Mouse (Mus musculus): ENCODE data around the gene Crim1.

Gene Crim1

DNA sequence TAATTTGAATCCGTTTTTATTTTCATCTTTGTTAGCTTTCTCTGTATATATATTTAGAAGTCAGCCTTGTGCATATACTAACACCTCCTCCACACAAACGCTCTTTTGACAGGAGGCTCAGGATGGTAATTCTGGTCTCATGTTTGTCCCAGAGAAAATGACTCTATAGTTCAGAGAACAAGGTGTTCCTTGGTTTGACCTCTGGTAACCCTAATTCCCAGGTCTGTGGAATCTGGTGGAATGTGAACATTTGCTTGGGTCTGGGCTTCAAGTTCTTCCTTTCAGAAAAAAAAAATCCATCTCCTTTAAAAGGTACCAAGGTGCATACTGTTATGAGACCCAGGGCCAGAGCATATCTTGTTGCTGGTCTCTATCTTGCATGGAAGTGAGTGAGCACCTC lies 9.6 kb downstream of the Crim1 start:
- in situ Hi-C loops (cut with MboI, MseI): no loop called here

DNA sequence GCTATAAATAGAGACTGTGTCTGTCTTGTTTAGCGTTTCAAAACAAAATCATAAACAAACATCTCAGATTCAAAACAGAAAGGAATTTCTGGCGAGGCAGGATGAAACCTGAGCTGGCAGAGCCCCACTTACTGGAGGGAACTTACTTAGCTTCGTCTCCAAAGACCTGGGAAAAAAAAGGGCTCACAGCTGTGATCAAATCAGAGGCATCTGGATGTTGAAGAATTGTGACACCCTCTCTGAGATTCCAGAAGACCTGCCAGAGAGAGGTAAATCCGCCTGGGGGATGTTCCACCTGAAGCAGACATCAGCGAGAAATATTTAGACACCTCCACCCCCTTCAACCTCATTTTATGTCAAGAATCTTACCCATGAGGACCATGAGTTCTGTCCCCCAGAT lies 11.8 kb downstream of the Crim1 start:
- in situ Hi-C loops (cut with MboI, MseI): no loop called here

DNA sequence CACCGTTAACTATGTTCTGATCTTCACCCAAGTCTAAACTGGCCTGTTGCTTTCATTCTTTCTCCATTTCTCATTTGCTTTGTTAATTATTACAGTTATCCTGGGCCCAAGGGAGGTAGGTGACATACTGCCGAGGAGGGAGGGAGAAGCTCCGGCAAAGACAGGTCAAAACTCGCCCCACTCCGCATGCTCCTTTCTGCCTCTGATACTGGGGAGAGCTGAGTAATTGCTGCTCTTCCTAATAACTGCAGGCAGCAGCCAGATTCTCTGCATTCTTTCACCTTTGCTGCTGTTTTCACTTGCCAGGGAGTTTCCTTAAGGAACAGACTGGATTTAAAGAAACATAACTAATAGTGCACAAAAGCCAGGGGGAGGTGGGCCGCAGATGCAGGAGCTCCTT lies 13.1 kb downstream of the Crim1 start:
- in situ Hi-C loops (cut with MboI, MseI): no loop called here

DNA sequence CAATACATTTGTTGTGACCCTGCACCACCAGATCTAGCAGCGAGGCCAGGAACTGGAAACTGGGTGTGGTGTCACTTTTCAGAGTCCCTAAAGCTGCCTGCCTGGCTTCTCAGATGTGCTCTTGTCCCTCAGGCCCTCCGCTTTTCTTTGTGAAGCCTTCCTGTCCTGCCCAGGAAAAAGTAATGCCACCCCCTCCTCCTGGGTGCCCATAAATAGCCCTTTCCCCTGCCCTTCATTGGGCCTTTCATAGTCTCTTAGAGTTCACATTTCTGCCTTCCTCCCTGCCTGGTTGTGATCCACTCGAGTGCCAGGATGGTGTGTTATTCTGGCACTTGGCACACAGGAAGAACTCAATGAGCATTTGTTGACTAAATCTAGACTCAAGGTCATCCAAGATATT lies 16.5 kb downstream of the Crim1 start:
- in situ Hi-C loops (cut with MboI, MseI): no loop called here

DNA sequence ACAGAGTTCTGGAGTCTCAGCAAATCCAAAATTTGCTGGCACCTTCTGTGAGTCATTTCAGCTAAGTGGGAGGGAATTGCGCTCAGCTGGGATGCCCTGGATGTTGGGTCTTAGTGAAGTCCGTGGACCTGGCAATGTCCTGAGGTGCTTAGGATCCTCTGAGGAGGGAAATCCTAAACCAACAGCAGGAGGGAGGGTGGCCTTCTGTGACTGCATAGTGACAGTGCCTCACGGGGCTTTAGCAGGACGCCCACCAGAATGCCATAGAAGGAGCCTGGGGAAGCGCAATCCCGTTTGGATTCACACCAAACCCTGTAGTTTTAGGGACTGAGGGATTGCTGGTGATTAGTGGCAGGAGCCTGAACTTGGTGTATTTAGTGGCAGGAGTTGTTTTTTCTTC lies 17.4 kb downstream of the Crim1 start:
- in situ Hi-C loops (cut with MboI, MseI): no loop called here

DNA sequence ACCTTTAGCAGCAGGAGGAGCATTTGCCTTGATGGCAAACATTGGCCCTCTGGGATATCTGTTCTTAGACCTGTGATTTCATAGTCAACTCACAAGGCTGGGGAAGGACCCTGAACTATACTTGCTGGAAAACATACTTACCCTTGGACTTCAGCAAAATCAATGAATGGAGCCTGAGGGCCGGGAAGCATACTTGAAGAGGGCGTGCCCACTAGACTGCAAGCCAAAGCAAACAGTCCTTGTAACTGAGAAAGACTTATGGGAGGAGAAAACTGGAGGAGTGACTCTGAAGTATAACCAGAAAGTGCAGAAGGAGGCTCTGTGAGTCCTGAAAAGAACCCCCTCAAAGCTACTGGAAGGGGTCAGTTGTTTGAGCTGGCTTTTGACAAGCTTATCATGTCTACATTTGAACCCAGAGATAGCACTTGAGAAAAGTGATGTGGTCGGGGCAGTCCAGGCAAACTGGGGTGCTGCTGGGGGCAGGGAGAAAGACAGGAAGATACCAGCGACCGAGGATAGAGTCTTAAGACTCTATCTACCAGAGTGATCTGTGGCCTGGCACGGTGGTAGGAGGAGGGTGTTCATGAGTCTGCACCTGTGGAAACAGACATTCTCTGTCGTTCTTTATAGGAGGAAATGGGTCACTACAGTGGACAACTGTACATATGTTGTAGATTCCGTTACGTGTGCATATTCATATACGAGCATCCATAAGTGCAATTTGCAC lies 18.6 kb downstream of the Crim1 start:
- in situ Hi-C loops (cut with MboI, MseI): no loop called here

DNA sequence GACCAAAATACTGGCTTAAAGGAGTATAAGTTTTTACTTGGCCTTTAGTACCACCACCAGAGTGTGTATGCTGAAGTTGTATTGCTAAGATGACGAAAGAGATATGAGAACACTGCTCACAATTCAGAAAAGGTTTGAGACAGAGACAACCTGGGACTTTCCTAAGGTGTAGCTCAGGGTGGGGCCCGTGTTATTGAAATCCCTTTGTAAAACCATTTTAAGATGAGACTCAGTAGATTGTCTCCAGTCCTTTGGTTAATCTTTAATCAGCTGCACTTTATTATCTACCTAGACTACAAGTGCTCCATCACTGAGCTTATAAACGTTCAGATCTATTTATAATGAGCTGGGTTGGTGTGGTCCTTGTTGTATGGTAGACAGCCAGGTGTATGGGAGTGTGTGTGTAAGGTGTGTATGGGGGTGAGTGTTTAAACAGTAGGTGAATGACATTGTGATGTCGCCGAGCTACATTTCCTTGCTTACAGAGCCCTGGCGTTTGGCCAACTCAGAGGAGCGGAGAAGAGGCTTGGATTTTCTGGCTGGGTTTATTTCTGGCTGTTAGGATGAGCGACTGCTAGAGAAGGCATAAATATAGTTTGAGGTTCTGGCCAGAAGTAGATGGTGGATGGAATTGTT lies 21.1 kb downstream of the Crim1 start:
- in situ Hi-C loops (cut with MboI, MseI): no loop called here

DNA sequence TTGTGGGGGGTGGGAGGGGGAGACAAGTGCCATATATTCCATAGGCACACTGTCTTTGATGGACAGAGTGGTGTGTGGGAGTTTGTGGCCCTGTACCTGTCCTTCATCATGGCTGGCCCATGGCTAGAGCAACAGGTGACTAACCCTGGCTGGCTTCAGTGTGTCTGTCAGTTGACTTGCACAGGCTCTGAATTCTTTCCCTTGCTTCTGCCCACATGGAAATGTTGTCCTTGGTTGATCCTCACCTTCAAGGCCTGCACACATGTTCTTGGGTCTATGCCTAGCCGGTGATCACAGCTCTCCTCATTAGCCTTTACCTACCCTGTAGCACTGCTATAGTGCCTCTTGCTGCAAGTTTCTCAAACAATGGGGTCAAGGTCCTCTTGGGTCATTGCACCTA lies 21.8 kb downstream of the Crim1 start:
- in situ Hi-C loops (cut with MboI, MseI): no loop called here

DNA sequence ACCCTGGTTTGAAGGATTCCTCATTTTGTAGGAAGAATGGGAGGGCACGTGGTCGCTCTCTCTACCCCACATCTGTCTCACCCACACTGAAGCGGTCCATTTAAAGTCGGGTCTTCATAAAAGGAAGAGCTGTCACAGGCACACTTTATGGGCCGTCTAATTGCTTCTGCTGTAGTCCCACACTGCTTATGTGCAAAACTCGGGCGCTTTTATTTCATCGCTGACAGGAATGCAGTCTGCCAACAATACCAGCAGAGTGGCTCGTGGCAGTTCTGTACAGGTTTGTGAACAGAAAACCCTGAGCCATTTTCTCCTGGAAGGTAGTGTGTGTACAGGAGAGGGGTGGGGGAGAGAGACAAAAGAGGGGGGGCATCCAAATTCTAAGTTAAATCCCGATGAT lies 23.9 kb downstream of the Crim1 start:
- in situ Hi-C loops (cut with MboI, MseI): no loop called here

DNA sequence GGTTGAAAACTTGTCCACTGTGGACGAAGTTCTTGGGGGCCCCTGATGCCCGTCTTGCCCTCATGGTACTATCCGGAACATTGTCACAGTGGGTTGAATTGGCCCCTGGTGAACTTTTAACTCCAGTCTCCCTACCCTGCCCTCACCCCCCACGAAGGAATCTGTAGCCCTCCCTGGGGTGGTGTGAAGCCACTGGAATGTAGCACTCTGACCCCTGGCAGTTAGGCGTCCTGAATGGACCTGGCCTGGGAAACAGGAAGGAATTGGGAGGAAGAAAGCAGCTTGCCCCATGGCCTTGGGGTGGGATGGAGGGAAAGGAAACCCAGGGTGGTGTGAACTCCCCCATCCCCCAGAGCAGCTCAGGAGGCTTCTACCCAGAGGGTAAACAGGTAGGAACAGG lies 25.5 kb downstream of the Crim1 start:
- in situ Hi-C loops (cut with MboI, MseI): no loop called here

DNA sequence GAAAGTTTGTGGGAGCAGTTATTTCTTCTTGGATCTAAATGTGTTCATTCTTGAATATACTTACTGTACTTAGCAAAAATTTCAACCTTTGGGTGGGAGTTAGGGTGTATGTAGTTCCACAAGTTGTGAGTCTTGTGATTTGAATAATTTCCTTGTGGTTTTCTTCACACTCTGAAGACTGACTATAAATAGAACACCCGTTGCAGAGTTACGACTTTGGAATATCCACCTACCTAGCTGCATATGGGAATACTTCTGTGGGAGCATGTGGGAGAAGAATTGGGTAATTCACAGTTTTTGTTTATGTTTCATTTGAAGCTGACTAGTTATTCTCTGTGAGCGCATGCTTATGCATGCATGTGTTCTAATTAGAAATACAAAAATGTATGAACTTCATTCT lies 27.2 kb downstream of the Crim1 start:
- in situ Hi-C loops (cut with MboI, MseI): no loop called here

DNA sequence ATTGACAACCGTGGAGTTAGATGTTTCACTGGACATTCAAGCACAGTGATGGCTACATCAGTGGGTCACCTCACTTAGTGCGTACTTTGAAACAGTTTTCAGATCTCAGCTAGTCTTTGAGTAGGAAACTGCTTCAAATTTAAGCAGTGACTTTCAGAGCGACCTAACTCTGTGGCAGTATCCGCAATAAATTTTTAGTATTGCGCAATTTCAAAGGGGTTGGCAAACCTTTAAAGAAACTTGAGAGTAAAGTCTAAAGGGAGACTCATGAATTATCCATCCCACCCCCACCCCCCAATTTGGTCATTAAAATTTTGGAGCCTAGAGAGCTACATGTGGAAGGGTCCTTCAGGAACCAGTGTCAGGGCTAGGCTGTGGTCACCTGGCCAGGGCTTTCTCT lies 31.5 kb downstream of the Crim1 start:
- in situ Hi-C loops (cut with MboI, MseI): loop anchor here (10.0 kb wide), 1 partner anchor 63 kb away; no protein-coding TSS in a partner anchor

DNA sequence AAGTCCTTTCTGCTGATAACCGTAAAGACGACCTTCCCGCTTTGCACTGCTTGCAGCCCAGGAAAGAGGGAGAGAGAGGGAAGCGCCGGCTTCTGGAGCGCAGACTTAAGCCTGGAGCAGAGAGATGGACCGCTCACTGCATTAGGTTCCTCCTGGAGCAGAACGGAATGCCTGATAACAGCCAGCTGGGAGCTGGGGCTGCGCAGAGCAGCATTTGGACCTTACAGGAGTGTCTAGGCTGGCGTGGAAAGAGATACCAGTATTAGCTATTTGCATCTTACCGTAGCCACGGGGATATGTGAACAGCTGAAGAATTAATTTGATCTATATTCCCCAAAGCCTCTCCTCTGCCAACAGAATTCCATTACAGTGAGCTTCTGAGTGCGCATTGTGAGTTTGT lies 32.7 kb downstream of the Crim1 start:
- in situ Hi-C loops (cut with MboI, MseI): loop anchor here (10.0 kb wide), 1 partner anchor 62 kb away; no protein-coding TSS in a partner anchor

DNA sequence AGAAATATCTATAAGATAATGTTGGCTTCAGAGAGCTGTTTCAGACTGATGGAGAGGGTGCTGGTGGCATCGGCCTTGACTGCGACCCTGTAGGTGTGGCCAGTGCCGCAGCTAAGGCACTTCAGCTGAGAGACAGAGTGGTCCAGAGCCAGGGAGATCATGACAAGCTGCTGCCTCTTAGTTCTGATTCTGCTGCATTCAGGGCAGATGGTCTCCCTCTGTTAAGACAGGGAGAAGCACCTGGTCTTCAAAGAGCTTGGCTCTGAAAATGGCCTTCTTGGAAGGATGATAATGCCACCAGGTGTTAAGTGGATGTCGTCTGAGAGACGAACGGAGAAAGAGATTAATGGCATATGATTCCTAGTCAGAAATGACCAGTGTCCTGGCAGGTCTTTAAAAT lies 33.8 kb downstream of the Crim1 start:
- in situ Hi-C loops (cut with MboI, MseI): loop anchor here (10.0 kb wide), 1 partner anchor 61 kb away; no protein-coding TSS in a partner anchor

DNA sequence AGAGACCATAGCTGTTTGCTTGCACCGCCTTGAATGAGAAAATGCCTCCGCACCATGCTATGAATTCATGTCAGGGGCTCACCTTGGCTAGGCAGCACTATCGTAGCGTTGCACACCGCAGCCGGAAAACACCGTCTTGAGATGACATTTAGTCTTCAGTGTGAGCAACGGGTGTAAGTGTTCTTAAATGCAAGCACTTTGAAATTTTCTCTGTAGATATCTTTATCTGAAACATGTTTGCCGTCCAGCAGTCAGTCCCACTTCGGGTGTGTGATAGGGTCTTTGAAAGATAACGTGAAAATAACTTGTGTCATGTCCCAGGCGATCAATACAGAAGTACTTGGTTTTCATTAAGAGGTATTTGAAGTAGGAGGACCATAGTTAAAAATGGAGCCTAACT lies 36.1 kb downstream of the Crim1 start:
- in situ Hi-C loops (cut with MboI, MseI): loop anchor here (10.0 kb wide), 1 partner anchor 59 kb away; no protein-coding TSS in a partner anchor

DNA sequence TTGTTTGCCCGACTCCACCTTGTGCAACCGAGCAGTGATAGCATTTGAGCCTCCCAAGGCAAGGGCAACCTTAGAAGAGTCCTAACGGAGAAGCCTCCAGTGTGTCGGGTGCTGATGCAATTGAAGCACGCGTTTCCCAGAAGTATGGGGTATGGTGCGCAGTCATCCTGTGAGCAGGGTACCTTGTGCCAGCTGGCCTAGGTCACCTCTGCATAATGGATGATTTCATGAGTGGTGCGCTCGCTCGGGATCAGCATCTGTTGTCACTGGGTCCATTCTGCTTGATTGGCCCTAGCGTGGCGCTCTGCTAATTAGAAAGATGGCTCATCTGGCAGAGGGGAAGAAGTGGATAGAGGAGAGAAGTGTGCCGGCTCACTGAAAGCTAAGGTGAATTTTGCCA lies 37.9 kb downstream of the Crim1 start:
- in situ Hi-C loops (cut with MboI, MseI): loop anchor here (10.0 kb wide), 1 partner anchor 57 kb away; no protein-coding TSS in a partner anchor

DNA sequence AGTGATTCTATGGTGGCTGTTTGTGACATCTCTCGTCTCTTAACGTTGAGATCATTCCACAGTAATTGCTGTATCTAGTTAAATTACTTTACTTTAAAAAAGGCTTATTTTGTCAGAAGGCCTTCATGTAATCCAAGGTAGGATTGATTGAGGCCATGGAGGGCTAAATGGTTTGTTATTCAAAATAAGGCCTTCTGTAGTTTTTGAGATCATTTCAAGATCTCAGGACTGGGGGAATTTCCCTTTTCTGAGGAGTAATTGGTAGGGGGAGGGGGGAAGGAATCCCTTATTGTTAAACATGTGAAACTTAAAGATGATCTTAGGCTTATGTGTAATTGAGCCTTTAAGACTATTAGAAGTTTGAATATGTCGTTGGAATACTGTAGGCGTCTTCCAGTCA lies 40.1 kb downstream of the Crim1 start:
- in situ Hi-C loops (cut with MboI, MseI): no loop called here

DNA sequence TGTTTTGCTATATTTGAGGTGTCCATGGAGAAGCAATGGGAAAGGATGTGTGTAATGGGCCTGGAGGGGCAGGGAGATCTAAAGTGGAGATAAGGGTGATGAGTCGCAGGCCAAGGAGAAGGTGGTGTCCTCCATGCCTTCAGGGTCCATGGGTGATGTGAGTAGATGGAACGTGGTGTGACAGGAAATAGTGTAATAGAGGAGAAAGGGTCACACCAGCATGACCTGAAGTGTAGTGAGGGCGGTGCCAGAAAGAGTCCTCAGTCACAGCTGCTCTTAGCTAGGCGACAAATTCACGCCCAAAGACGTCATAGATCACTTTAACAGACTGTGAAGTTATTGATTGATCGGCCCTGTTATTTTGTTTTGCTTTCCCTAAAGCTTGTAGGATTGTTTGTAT lies 41.2 kb downstream of the Crim1 start:
- in situ Hi-C loops (cut with MboI, MseI): no loop called here

DNA sequence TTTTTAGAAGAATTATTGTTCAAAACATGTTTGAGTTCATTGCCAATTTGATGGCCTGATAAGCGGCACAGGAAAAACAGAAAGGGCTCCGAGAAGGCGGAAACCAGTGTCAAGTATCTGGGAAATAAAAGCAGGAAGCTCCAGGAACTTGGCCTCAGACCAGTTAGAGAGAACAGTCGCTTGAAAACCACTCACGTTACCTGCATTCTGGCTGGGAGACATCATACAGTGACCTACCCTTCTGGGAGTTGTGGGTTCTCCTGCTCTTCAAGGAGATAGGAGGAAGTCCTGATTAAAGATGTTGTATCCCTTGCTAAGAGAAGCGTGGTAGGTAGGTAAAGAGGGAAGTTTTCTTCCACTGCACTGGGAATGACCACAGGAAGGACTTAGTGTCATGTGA lies 44.7 kb downstream of the Crim1 start:
- in situ Hi-C loops (cut with MboI, MseI): no loop called here

DNA sequence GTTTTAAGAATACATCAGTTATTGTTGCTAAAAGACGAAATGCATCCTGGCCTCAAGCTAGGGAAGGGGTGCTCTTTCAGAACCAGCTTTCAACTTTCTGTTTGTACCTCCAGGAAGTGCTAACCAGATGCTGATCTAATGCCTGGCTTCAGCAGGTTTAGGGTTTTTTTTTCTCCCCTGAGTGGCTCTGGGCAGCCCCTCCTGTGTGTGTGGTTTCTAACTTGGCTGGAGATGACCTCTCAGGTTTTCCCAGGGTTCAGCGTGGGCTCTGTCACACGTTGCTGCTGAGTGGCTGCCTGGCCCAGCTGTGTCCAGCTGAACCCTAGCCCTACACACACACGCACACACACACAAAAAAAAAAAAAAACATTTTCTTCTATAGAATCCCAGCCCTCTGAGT lies 45.4 kb downstream of the Crim1 start:
- in situ Hi-C loops (cut with MboI, MseI): no loop called here

DNA sequence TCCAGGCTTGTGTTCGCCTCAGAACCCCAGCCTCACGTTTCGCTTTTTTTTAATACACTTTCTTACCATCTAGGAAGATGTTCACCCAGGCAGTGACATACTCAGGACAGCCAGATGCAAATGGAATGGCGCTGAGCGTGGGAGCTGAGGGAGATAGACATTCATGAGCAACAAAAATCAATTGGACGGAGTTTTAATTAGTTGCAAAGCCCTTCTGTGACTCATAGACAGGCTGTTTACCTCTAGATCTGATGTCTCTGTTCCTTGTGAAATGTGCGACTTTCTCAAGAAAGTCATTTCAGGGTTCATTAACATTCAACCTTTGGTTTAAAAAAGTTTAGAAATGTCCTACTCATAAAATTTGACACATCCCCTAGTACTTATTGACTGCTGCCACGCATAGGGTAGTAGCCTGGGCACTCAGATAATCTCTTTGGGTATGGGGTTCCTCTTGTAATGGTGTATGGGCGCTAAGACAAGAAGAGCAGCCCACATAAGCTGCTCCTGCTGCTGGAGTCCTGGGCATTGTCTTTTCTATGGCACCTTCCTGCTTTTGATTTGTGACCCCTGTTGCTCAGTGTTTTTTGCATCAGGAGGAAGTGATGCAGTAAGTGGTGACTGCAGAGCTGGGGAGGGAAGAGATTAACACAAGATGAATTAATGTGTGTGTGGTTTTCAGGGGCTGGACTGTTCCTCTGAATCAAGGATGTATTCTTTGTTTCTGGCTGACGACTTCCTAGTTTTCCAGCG lies 46.8 kb downstream of the Crim1 start:
- in situ Hi-C loops (cut with MboI, MseI): no loop called here

DNA sequence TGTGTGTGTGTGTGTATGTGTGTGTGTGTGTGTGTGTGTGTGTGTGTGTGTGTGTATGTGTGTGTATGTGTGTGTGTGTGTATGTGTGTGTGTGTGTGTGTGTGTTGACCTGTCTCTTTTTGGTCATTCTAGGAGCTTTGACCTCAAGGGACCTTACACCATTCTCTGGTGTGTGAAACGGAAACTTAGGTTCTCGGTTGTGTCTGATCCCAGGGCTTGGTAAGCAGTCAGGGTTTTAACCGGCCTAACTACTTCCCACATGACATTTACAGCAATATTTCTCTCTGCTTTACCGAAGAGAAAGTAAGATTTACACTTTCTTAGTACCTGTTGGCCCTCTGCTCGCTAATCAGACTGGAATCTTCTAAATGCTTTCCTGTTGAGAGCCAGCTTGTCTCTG lies 48.1 kb downstream of the Crim1 start:
- in situ Hi-C loops (cut with MboI, MseI): no loop called here

DNA sequence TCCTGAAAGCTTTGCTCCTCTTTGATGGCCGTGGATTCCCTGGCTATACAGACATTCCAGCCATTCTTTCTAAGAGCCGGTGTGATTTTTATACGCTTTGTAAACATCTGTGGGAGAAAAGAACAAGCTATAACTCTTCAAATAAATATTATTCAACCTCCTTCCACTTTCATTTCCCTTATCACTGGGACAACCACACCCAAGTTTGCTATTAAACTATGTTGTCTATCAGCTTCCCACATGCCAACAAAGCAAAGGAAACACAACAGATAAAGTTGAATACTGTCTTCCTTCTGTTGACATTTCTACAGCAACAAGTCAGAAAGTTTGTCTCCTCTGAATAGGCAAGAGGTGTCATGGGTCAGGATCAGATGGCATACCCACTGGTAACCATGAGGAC lies 48.9 kb downstream of the Crim1 start:
- in situ Hi-C loops (cut with MboI, MseI): no loop called here
